Mouse (Mus musculus) stomach, embryonic 14.5 days (tissue): ENCODE data around the gene Srd5a1. TPM values are rescaled to one million over a fixed set of nuclear protein-coding genes. Genes with fewer than 3 reads are reported as not detected.
A peak's percentile ranks its signal among the peaks of the same experiment; 100 is the strongest.

Experiments used
- ATAC-seq: fragments of 200-750 bp; cut with Nextera tagmentation; 2 replicates; pipeline ENCODE4 v1.8.0; 2017; ENCODE audit warnings: low read depth, moderate TSS enrichment; ENCODE audit not compliant: insufficient number of reproducible peaks, insufficient read depth, low FRiP score
- H3K27ac ChIP-seq: fragments of 300-500 bp; sonication (generic); 2 replicates; pipeline ENCODE4 v1.5.1; 2014; ENCODE audit warnings: mild to moderate bottlenecking, low read length, moderate library complexity, mixed read lengths
- H3K27me3 ChIP-seq: fragments of 300-500 bp; sonication (generic); 2 replicates; pipeline ENCODE4 v1.6.1; 2014; ENCODE audit warnings: low read length, control low read depth, mixed read lengths; ENCODE audit not compliant: control insufficient read depth, insufficient read depth
- H3K36me3 ChIP-seq: fragments of 300-500 bp; sonication (generic); 2 replicates; pipeline ENCODE4 v1.6.1; 2014; ENCODE audit warnings: mild to moderate bottlenecking, control low read depth, low read length, moderate library complexity, mixed read lengths; ENCODE audit not compliant: control insufficient read depth, insufficient read depth
- H3K4me1 ChIP-seq: fragments of 300-500 bp; sonication (generic); 2 replicates; pipeline ENCODE4 v1.6.1; 2014; ENCODE audit warnings: low read length, control low read depth, mixed read lengths; ENCODE audit not compliant: control insufficient read depth, insufficient read depth
- H3K4me2 ChIP-seq: fragments of 300-500 bp; sonication (generic); replicated peaks from 2 replicates; pipeline ENCODE4 v1.6.1; 2014; ENCODE audit warnings: low read depth, low read length, control low read depth
- H3K4me3 ChIP-seq: fragments of 300-500 bp; sonication (generic); 2 replicates; pipeline ENCODE4 v1.5.1; 2014; ENCODE audit warnings: low read depth, low read length, control low read depth
- H3K9ac ChIP-seq: fragments of 300-500 bp; sonication (generic); replicated peaks from 2 replicates; pipeline ENCODE4 v1.6.1; 2014; ENCODE audit warnings: low read depth, mild to moderate bottlenecking, control low read depth, low read length, moderate library complexity, mixed read lengths
- H3K9me3 ChIP-seq: fragments of 300-500 bp; sonication (generic); 2 replicates; pipeline ENCODE4 v1.6.1; 2016; ENCODE audit warnings: low read depth, low read length, control low read depth; ENCODE audit not compliant: control insufficient read depth
- WGBS: fragments of 180-500 bp; shearing (Covaris S2); extraction: QIAGEN DNeasy Blood & Tissue Kit; methylation state at CpG from one replicate; pipeline ENCODE4 v1.1.7; 2014; 5-methylcytosine and 5-hydroxymethylcytosine counted together
- polyA plus RNA-seq: library from polyadenylated mRNA; unstranded; fragments of >200 nt; fragmentation: Nextera tagmentation; extraction: Ambion mirVana; gene quantifications from 2 replicates; pipeline ENCODE4 v1.2.1, GENCODE M21; 2014

Gene Srd5a1
- polyA plus RNA-seq, 1 experiment from 2014 or later = 35.3 TPM

- 68% methylated on average over 12 of the region's 12 CpGs for WGBS
- Histone ChIP-seq H3K27ac (no peak overlapping the region), H3K9ac (no peak overlapping the region), H3K27me3 (no peaks in the 10 kb centered on the region), H3K4me3 (no peak overlapping the region), H3K4me1 (no peaks in the 10 kb centered on the region), H3K4me2 (no peak overlapping the region; the same call in 1 of the 2 replicates), H3K9me3 (no peaks in the 10 kb centered on the region), H3K36me3 (no peaks in the 10 kb centered on the region)
- no peak for ATAC-seq
Measured at GRCm38 (mm10) chr13:69562654-69563574, 48.3 kb downstream of the Srd5a1 start.

- Histone ChIP-seq H3K9ac (no peak overlapping the region), H3K4me1 (no peaks in the 10 kb centered on the region), H3K36me3 (no peaks in the 10 kb centered on the region), H3K4me3 (no peak overlapping the region), H3K27me3 (no peaks in the 10 kb centered on the region), H3K9me3 (no peaks in the 10 kb centered on the region), H3K4me2 (no peak overlapping the region), H3K27ac (no peak overlapping the region)
- ATAC-seq = no peak
- 85% methylated on average over 9 of the region's 9 CpGs for WGBS
Measured at GRCm38 (mm10) chr13:69562004-69562403, 49.2 kb downstream of the Srd5a1 start.

- Histone ChIP-seq H3K27ac (no peak overlapping the region), H3K4me3 (no peak overlapping the region), H3K36me3 (no peaks in the 10 kb centered on the region), H3K4me1 (no peaks in the 10 kb centered on the region), H3K9me3 (no peaks in the 10 kb centered on the region), H3K27me3 (no peaks in the 10 kb centered on the region), H3K9ac (no peak overlapping the region), H3K4me2 (no peak overlapping the region)
- WGBS = 56% methylated on average over 13 of the region's 13 CpGs
- ATAC-seq = peak; percentile 56; the same call in 1 of the 2 replicates
Measured at GRCm38 (mm10) chr13:69559291-69559961, 51.8 kb downstream of the Srd5a1 start.

- H3K4me1 ChIP-seq = no peaks in the 10 kb centered on the region
- no peaks in the 10 kb centered on the region for H3K9me3 ChIP-seq
- H3K4me2 ChIP-seq = no peak overlapping the region
- ATAC-seq = no peak
- no peaks in the 10 kb centered on the region for H3K27me3 ChIP-seq
- 74% methylated on average over 6 of the region's 6 CpGs for WGBS
- H3K36me3 ChIP-seq = no peaks in the 10 kb centered on the region
- H3K27ac ChIP-seq = no peak overlapping the region
- no peak overlapping the region for H3K9ac ChIP-seq
- H3K4me3 ChIP-seq = no peak overlapping the region
Measured at GRCm38 (mm10) chr13:69558098-69558660, 53.1 kb downstream of the Srd5a1 start.

GRCm38 (mm10) chr13:69556728-69557127 lies 54.5 kb downstream of the Srd5a1 start:
- no peak overlapping the region for H3K9ac ChIP-seq
- H3K27ac ChIP-seq = no peak overlapping the region
- no peaks in the 10 kb centered on the region for H3K36me3 ChIP-seq
- H3K27me3 ChIP-seq = no peaks in the 10 kb centered on the region
- no peaks in the 10 kb centered on the region for H3K4me1 ChIP-seq
- H3K9me3 ChIP-seq = no peaks in the 10 kb centered on the region
- no peak overlapping the region for H3K4me3 ChIP-seq
- H3K4me2 ChIP-seq = no peak overlapping the region
- no peak for ATAC-seq

GRCm38 (mm10) chr13:69555957-69556482 lies 55.2 kb downstream of the Srd5a1 start:
- no peaks in the 10 kb centered on the region for H3K9me3 ChIP-seq
- H3K9ac ChIP-seq = no peak overlapping the region
- no peak overlapping the region for H3K27ac ChIP-seq
- H3K4me3 ChIP-seq = no peak overlapping the region
- no peaks in the 10 kb centered on the region for H3K27me3 ChIP-seq
- no peak for ATAC-seq
- 78% methylated on average over 6 of the region's 6 CpGs for WGBS
- H3K36me3 ChIP-seq = no peaks in the 10 kb centered on the region
- H3K4me2 ChIP-seq = no peak overlapping the region
- H3K4me1 ChIP-seq = no peaks in the 10 kb centered on the region

GRCm38 (mm10) chr13:69555045-69555444 lies 56.2 kb downstream of the Srd5a1 start:
- H3K27me3 ChIP-seq = no peaks in the 10 kb centered on the region
- no peaks in the 10 kb centered on the region for H3K4me1 ChIP-seq
- no peak overlapping the region for H3K4me2 ChIP-seq
- H3K4me3 ChIP-seq = no peak overlapping the region
- no peaks in the 10 kb centered on the region for H3K9me3 ChIP-seq
- no peaks in the 10 kb centered on the region for H3K36me3 ChIP-seq
- no peak overlapping the region for H3K9ac ChIP-seq
- 20% methylated on average over 8 of the region's 8 CpGs for WGBS
- H3K27ac ChIP-seq = no peak overlapping the region
- no peak for ATAC-seq

GRCm38 (mm10) chr13:69554255-69554654 lies 57.0 kb downstream of the Srd5a1 start:
- Histone ChIP-seq H3K36me3 (no peaks in the 10 kb centered on the region), H3K4me3 (no peak overlapping the region), H3K9me3 (no peaks in the 10 kb centered on the region), H3K27ac (no peak overlapping the region), H3K9ac (no peak overlapping the region), H3K4me1 (no peaks in the 10 kb centered on the region), H3K27me3 (no peaks in the 10 kb centered on the region), H3K4me2 (no peak overlapping the region)
- no peak for ATAC-seq
- 74% methylated on average over 9 of the region's 9 CpGs for WGBS
